Mouse (Mus musculus) E14TG2a.4 (cell line): ENCODE results near the gene Cfap161.

ENCODE experiments used
- H3K27me3 ChIP-seq: 2 replicates; pipeline ENCODE4 v1.6.1; 2014; ENCODE audit warnings: low read length, control low read depth; ENCODE audit not compliant: insufficient read depth
- H3K36me3 ChIP-seq: 2 replicates; pipeline ENCODE4 v1.6.1; 2014; ENCODE audit warnings: low read length, control low read depth; ENCODE audit not compliant: insufficient read depth
- H3K4me1 ChIP-seq: replicated peaks from 2 replicates; pipeline ENCODE4 v1.6.1; 2014; ENCODE audit warnings: low read depth, low read length, control low read depth
- H3K4me3 ChIP-seq: replicated peaks from 2 replicates; pipeline ENCODE4 v1.5.1; 2014; ENCODE audit warnings: mild to moderate bottlenecking, low read length
- H3K9me3 ChIP-seq: 2 replicates; pipeline ENCODE4 v1.6.1; 2014; ENCODE audit warnings: low read length, control low read depth
- CTCF ChIP-seq: conservative IDR thresholded peaks from 2 replicates; pipeline ENCODE4 v1.5.1; 2014; ENCODE audit warnings: low read length
- NANOG ChIP-seq: IDR thresholded peaks from 2 replicates; pipeline ENCODE4 v1.6.1; 2014; ENCODE audit warnings: borderline replicate concordance, low read length, mixed read lengths
- POU5F1 ChIP-seq: IDR thresholded peaks from 2 replicates; pipeline ENCODE4 v1.6.1; 2014; ENCODE audit warnings: low read length, borderline replicate concordance

The Cfap161 gene

DNA sequence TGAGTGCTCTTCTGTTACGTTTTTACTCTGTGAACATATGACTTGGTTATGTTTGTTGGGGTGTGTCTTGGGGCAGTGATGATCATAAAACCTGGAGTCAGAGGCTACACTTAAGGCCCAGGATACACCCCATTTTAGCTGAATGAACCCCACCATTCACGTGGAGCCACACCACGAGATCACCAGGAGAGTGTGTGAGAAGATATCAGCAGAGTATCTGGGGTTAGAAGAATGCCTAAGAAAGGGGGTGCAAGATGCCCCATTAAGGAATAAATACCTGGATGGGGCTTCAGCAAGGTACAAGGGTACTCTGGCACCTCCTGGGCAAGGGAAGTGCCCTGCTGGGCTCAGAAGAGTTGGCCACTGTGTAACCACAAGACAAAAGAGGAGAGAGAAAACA lies 60.4 kb downstream of the Cfap161 start:
- Histone ChIP-seq H3K9me3 (no peaks in the 10 kb centered on the region), H3K4me3 (no peak overlapping the region), H3K4me1 (peaks cover 10% of the 10 kb centered on the region), H3K36me3 (no peaks in the 10 kb centered on the region), H3K27me3 (peaks cover 8% of the 10 kb centered on the region; the same call in 1 of the 2 replicates)
- TF ChIP-seq POU5F1: no peak
- TF ChIP-seq CTCF: no peak
- TF ChIP-seq NANOG: no peak

DNA sequence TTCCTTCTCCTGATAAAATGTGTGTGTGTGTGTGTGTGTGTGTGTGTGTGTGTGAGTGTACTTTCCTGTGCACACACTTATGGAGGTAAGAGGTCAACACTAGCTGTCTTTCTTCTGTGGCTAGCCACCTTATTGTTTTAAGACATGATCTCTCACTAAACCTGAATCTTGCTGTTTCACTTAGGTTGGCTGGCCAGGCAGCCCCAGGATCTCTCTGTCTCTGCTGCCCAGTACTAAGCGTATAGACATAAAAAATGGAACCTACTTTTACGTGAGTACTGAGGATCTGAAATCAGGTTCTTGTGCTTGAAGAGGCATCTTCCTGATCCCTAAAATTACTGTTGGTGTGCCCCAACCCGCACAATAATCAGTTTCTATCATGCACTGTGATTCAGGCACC lies 61.9 kb downstream of the Cfap161 start:
- no peak for TF ChIP-seq POU5F1
- no peak for TF ChIP-seq NANOG
- no peak for TF ChIP-seq CTCF
- Histone ChIP-seq H3K9me3 (no peaks in the 10 kb centered on the region), H3K4me1 (no peaks in the 10 kb centered on the region), H3K36me3 (no peaks in the 10 kb centered on the region), H3K4me3 (no peak overlapping the region), H3K27me3 (peaks cover 8% of the 10 kb centered on the region; the same call in 1 of the 2 replicates)

DNA sequence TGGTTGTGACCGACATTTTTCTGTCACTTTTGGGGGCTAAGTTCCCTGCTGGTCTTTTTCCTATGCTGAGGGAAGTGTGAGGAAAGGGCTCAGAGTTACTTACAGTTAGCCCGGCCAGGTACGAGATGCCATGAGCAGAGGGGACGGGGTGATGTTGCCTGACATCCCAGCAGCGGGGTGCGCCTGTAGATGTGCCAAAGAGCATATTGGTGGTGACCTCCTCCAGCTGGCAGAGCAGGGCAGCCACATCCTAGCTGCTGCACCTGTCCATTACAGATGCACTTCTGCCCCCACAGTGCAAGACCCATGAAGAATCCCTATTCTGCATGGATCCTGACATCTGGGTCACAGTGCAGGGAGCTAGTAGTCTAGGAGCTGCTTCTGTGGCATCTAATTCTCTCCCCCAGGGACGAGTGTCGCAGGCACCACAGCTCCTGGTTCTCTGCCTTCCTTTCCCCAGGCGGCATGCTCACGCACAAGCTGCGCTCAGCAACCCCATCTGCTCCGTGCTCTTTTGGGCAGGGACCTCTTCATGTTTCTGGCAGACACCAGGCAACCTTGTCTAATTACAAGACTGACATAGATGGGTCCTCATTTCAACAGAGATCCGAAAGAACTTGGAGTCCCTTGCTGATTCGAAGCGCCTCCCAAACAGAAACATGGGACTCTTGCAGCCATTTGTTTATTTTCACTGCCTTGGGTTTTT lies 62.6 kb downstream of the Cfap161 start:
- Histone ChIP-seq H3K36me3 (no peaks in the 10 kb centered on the region), H3K4me3 (no peak overlapping the region), H3K9me3 (no peaks in the 10 kb centered on the region), H3K27me3 (peaks cover 4% of the 10 kb centered on the region; the same call in 1 of the 2 replicates), H3K4me1 (no peaks in the 10 kb centered on the region)
- TF ChIP-seq POU5F1 (no peak), CTCF (no peak), NANOG (no peak)

DNA sequence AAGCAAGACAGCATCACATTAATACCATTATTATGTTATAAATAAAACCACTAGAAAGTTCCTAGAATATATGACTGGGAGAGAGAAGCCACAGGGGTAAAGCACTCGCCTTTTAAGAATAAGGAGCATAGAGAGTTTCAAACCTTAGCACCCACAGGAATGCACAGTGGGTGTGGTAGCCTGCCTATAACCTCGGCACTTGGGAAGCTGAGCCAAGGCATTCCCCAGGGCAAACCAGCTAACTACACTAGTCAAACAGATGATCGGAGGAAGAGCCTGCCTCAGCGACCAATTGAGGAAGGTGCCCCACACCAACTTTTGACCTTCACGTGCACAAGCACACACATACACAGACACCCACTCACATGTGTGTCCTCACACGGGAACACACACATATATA lies 63.4 kb downstream of the Cfap161 start:
- TF ChIP-seq NANOG: no peak
- no peak for TF ChIP-seq POU5F1
- TF ChIP-seq CTCF: no peak
- Histone ChIP-seq H3K36me3 (no peaks in the 10 kb centered on the region), H3K27me3 (peaks cover 7% of the 10 kb centered on the region; the same call in 1 of the 2 replicates), H3K4me3 (no peak overlapping the region), H3K4me1 (no peaks in the 10 kb centered on the region), H3K9me3 (no peaks in the 10 kb centered on the region)

DNA sequence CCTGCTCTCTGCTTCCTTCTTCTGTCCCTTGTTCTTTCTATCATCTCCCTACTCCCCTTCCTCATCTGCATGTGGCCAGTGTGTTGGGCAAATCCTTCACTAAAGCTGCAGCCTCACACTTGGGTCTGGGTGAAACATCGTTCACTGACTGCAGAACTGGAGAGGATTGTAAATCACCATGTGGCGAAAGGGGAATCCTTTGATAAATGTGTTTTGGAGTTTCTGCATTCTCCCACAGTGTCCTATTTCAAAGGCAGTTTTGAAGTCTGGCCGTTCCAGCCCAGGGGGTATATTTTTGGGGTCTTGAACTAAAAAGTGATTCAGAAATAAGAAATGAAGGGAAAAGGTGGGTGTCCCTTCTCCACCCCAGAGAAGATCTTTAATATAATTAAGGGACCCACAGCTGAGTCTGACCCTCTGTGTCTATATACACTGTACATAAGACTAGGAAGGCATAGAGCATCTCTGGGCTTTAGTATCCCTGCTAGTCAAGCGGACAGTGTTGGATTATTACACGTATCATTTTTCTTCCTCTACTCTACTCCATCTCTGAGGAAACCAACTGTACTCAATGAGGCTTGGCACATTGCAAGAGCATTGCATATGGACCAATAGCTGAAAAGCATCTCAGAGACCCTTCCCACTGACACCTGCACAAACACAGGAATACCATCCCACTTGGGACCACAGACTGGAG lies 67.6 kb downstream of the Cfap161 start:
- Histone ChIP-seq H3K27me3 (peaks cover 19% of the 10 kb centered on the region), H3K36me3 (no peaks in the 10 kb centered on the region), H3K4me1 (no peaks in the 10 kb centered on the region), H3K4me3 (no peak overlapping the region), H3K9me3 (no peaks in the 10 kb centered on the region)
- TF ChIP-seq CTCF (no peak), POU5F1 (no peak), NANOG (no peak)

GRCm38 (mm10) chr7:83725801-83726200 lies 68.9 kb downstream of the Cfap161 start:
- TF ChIP-seq CTCF (no peak), POU5F1 (no peak), NANOG (no peak)
- H3K4me3 ChIP-seq: no peak overlapping the region
- H3K9me3 ChIP-seq: no peaks in the 10 kb centered on the region
- H3K4me1 ChIP-seq: no peaks in the 10 kb centered on the region
- H3K27me3 ChIP-seq: peaks cover 27% of the 10 kb centered on the region
- H3K36me3 ChIP-seq: no peaks in the 10 kb centered on the region

GRCm38 (mm10) chr7:83724541-83724940 lies 70.1 kb downstream of the Cfap161 start:
- TF ChIP-seq CTCF: no peak
- no peak for TF ChIP-seq NANOG
- TF ChIP-seq POU5F1: no peak
- Histone ChIP-seq H3K27me3 (peaks cover 27% of the 10 kb centered on the region), H3K4me1 (no peaks in the 10 kb centered on the region), H3K4me3 (no peak overlapping the region), H3K36me3 (no peaks in the 10 kb centered on the region), H3K9me3 (no peaks in the 10 kb centered on the region)
